Mouse (Mus musculus) thymus, postnatal 4 days (tissue): ENCODE measurements around the gene Tspan33.
A peak's percentile ranks its signal among the peaks of the same experiment; 100 is the strongest.

Experiments used
- DNase-seq: peaks from one replicate; pipeline ENCODE4 v3.0.0; 2021

The Tspan33 gene

GRCm38 (mm10) chr6:29699085-29699745 lies 5.2 kb downstream of the Tspan33 start:
- DNase-seq, result no peak

- DNase-seq, result no peak
Measured at GRCm38 (mm10) chr6:29701051-29701450, 7.0 kb downstream of the Tspan33 start.

- DNase-seq, result no peak
Measured at GRCm38 (mm10) chr6:29702126-29702525, 8.1 kb downstream of the Tspan33 start.

DNA sequence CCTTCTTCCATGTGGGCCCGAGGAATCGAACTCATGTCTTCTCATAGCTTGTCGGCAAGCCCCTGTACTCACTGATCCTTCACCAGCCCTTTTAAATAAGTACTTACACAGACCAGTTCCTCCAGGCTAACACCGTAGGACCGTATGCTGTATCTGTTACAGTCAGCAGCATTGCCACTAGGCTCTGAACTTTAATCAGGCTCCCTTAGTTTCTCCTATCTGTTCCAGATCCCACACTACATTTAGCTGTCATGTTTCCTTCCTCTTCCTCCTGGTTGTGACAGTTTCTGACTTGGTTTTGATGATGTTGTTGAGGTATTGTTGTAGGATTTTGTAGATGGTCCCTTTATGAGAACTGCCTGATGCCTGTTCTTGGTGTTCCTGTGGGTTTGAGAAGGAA lies 10.1 kb downstream of the Tspan33 start:
- DNase-seq, result no peak

DNA sequence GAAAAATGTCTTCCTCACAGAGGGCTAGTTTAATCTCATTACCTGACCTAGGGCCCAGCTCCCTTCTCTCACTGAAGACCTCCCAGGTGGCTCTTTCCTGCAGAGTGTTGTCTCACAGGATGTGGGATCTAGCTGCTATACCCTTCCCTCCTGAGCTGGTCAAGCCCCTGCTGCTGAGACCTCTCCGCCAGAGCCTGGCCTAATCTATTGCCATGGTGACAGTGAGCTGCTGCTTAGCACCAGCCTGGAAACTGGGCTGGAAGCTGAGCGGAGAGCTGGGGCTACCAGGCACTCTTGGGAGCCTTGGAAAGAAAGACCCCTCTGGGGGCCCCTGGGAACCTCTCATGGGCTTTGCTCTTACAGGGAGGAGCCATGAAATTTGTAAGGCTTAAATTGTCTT lies 13.9 kb downstream of the Tspan33 start:
- no peak for DNase-seq

GRCm38 (mm10) chr6:29711318-29711717 lies 17.3 kb downstream of the Tspan33 start:
- no peak for DNase-seq

- no peak for DNase-seq
Measured at GRCm38 (mm10) chr6:29712011-29712584, 18.1 kb downstream of the Tspan33 start.

DNA sequence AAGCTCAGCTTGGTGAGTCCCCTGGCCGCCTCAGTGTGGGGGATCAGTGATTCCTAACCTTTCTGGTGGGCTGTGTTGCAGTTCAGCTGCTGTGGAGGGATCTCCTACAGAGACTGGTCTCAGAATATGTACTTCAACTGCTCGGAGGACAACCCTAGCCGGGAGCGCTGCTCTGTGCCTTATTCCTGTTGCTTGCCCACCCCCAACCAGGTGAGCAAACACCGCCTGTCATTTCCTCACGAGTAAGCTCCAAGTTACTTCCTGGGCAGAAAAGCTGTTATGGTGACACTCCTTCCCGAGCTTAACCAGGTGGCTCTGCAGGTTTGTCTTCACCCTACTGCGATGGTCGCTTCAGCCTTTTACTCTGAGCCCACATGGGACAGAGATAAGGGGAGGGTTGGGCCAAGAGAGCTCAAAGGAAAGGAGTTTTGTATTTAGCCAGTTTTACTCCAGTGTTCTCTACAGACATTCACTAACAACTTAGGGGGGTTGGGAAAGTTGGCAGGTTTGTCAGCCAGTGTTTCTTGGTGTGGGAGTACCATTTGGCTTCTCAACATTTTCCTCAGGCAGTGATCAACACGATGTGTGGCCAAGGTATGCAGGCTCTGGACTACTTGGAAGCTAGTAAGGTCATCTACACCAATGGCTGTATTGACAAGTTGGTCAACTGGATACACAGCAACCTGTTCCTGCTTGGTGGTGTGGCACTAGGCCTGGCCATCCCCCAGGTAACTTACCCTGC lies 22.8 kb downstream of the Tspan33 start:
- peak; percentile 54 for DNase-seq

DNA sequence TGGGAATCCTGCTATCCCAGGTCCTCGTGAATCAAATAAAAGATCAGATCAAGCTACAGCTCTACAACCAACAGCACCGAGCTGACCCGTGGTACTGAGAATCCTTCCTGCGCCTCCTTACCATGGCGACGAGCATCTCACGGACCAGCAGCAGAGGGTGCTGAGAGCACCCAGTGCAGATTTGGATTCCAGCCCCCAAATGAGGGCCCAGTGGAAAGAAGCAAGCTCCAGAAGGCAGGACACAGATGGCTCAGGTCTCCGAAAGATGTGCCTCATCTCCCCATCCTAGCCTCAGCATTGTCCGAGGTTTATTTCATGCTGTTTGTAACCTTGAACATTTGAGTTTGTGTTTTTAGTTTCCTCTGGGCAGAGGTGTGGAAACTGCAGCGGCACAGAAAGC lies 23.5 kb downstream of the Tspan33 start:
- DNase-seq, result no peak

DNA sequence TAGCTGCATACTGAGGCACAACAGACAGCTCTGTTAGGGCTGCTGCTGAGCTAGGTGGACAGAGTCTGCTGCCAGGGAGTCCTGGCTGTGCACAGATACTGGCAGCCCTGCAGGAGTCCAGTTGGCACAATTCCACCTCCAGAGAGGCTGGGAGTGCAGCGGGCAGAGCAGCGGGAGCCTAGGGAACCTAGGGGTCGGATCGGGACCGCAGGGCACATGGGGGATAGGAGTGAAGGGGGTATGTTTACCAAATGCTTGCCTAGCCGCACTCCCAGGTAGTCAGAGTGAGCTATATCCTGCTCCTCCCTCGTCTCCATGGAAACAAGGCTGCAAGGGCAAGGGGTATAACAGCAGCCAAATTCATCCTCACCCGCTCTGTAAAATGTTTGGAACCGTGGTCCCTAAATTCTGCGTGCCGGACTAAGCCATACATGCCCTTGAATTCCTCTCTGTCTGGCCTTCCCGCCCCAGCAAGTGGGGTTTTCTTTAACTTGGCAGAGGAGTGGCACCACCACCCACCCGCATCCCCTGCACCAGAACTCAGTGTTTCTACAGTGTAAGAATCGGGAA lies 24.0 kb downstream of the Tspan33 start:
- no peak for DNase-seq

GRCm38 (mm10) chr6:29718894-29719329 lies 24.9 kb downstream of the Tspan33 start:
- DNase-seq, result peak; percentile 79

DNA sequence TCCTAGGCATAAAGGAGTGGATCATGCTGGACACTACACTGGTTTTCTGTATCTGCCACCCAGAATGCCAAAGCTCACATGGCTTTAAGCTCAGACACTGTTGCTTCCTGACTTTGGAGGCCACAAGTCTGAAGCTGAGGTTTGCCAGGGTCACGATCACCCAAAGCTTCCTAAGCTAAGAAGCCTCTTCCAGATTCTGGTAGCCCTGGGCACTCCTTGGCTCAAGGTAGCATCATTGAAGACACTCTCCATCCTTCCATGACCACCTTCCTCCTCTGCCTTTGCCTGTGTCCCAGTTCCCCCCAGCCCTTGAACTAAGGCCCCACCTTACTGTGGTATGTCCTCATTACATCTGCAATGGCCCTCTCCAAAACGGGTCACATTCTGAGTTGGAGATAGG lies 27.9 kb downstream of the Tspan33 start:
- no peak for DNase-seq

GRCm38 (mm10) chr6:29726576-29727200 lies 32.7 kb downstream of the Tspan33 start:
- DNase-seq, result no peak

- DNase-seq, result no peak
Measured at GRCm38 (mm10) chr6:29728035-29728434, 34.0 kb downstream of the Tspan33 start.

DNA sequence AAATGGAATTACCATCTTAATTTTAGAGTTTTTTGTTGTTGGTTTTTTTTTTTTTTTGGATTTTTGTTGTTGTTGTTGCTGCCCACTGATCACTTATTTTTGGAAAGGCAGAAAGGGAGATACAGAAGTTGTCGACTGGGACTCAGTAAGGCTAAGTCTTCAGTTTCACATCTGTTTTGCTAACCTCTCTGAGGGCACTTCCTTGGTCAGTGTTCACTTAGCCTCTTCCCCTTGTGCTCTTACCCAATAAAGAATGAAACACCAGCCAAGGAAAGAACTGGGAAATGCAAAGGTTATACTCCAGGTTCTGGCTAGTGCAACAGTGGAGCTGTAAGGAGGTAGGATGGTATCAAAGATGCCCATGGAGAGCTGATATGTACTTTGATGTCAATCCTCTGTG lies 35.5 kb downstream of the Tspan33 start:
- no peak for DNase-seq

GRCm38 (mm10) chr6:29735336-29735688 lies 41.3 kb downstream of the Tspan33 start, which contains the start of gene Smo:
Gene Smo, plus strand, starts transcription at chr6:29735503.
- DNase-seq, result peak; percentile 86

DNA sequence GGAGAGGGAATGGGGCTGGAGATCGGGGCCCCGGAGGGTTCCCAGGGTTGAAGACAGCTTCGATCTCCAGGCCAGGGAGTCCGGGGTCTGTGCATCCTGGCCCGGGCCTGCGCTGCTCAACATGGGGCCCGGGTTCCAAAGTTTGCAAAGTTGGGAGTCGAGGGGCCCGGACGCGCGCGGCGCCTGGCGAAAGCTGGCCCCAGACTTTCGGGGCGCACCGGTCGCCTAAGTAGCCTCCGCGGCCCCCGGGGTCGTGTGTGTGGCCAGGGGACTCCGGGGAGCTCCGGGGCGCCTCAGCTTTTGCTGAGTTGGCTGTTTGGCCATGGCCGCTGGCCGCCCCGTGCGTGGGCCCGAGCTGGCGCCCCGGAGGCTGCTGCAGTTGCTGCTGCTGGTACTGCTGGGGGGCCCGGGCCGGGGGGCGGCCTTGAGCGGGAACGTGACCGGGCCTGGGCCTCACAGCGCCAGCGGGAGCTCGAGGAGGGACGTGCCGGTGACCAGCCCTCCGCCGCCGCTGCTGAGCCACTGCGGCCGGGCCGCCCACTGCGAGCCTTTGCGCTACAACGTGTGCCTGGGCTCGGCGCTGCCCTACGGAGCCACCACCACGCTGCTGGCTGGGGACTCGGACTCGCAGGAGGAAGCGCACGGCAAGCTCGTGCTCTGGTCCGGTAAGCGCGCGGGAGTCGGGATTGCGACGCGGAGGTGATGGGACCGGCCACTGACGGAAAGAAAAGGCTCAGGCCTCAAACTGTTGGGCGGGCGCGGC lies 41.8 kb downstream of the Tspan33 start:
- peak; percentile 73 for DNase-seq

- peak; percentile 30 for DNase-seq
Measured at GRCm38 (mm10) chr6:29736610-29737458, 42.8 kb downstream of the Tspan33 start.

DNA sequence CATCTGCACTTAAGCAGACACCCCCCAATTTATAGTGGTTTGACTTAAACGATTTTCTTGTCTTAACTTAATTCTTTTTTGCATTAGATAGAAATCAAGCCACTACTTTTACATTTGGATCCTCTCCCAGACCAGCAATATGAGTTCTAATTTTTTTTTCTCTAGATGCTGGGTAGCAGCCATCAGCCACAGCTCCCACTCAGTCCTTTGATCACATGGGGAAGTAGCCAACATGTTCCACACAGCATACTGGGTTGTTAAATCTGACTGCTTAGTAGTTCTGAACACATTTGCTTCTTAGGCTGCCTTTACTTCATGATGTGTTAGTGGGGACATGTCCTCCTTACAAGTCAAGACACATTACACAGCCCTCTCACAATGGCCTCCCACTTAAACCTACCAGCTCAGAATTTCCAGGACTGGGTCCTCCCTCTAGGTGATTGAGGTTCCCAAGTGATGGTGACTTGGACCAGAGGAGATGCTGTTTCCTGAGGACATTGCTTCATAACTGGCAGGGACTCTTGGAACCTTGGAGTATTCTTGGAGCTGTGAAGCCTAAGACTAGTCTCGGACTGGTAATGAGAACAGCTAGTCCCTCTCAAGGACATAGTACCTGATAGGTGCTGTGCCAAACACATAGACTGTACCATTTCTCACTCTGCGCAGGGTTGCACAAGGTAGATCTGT lies 57.6 kb downstream of the Tspan33 start:
- DNase-seq, result no peak

- DNase-seq, result no peak
Measured at GRCm38 (mm10) chr6:29753336-29753735, 59.3 kb downstream of the Tspan33 start.

DNA sequence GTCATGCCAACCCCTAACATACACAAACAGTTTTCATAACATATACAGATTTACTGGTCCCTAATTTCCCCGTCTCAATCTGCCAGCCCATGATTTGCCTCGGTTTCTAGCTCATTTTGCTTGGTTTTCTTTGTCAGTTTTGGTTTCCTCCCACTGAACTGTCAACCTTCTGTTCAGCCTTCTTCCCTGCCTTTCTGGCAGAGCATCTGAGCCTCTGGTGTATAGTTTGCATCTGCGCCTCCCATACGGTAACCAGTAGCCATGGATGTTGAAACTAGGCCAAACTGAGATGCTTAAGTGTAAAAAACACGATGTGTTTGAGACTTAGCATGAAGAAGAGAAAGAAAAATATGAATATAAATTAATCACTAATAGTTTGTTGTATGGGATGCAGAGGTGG lies 62.0 kb downstream of the Tspan33 start:
- DNase-seq, result no peak
